Mouse (Mus musculus) E14TG2a.4 (cell line): ENCODE measurements around the gene Slc35g3.

Experiments used
- CTCF ChIP-seq: conservative IDR thresholded peaks from 2 replicates; pipeline ENCODE4 v1.5.1; 2014; ENCODE audit warnings: low read length
- NANOG ChIP-seq: IDR thresholded peaks from 2 replicates; pipeline ENCODE4 v1.6.1; 2014; ENCODE audit warnings: borderline replicate concordance, low read length, mixed read lengths
- POU5F1 ChIP-seq: IDR thresholded peaks from 2 replicates; pipeline ENCODE4 v1.6.1; 2014; ENCODE audit warnings: low read length, borderline replicate concordance

DNA sequence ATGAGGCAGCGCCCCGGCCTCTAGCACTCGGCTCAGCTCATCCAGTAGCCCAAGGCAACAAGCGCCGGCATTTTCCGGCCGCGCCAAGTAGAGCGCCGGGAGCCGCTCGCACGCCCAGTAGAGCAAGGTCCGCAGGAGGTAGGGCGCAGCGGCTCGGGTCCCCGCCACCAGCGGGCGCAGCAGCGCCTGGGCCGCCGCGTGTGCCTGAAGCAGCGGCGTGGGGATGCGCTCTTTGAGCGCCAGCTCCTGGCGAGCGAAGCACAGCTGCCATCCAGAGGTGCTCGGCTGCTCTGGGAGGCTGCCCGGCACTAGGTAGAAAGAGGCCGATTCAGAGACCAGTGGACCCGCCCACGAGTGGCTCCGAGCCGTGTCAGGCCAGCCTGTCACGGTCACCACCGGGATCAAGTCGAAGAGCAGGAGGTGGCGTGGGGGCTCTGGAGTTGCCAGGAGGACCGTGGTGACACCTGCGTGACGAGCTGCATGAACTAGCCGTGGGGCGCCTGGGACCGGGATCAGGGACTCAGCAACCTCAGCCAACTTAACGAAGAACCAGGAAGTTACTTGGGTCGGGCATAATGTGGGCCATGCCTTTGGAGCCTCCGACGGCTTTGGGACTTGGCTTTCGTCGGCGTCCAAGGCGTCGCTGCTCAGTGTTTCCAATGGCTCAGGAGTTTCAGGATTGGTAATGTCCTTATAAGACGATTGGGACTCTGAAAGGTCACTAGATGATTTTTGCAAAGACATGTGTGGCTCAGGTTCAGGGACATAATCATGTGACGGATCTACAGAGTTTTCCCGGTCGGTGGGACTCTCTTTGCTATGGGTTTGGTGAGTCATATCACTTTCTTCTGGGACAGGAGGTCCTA lies 42.3 kb upstream of the Slc35g3 start:
- TF ChIP-seq CTCF = no peak
- no peak for TF ChIP-seq POU5F1
- no peak for TF ChIP-seq NANOG
